ENCODE assay signal across 27 mouse cellular contexts in genomic region chr12:41880833-41881232, GRCm38 (mm10).
"Had no signal": no experiment of that assay in that cellular context is flagged by ENCODE, and none has a peak within 500 bp of the region (broad histone marks: within the 10 kb centered on the region; RNA-seq: fewer than 3 reads in every experiment).

No protein-coding gene starts in this region.

- H3K36me3 ChIP-seq: embryonic facial prominence, embryonic 10.5 days; embryonic facial prominence, embryonic 12.5 days; embryonic facial prominence, embryonic 13.5 days; embryonic facial prominence, embryonic 15.5 days; forebrain, embryonic 10.5 days; forebrain, embryonic 12.5 days; forebrain, embryonic 15.5 days had no signal

- H3K27ac ChIP-seq: embryonic facial prominence, embryonic 10.5 days; embryonic facial prominence, embryonic 12.5 days; embryonic facial prominence, embryonic 13.5 days; embryonic facial prominence, embryonic 15.5 days; forebrain, embryonic 10.5 days; forebrain, embryonic 12.5 days; forebrain, embryonic 13.5 days; forebrain, embryonic 15.5 days; gastrocnemius, adult 2 months; heart, adult 2 months had no signal

- H3K9ac ChIP-seq: embryonic facial prominence, embryonic 12.5 days; embryonic facial prominence, embryonic 13.5 days; embryonic facial prominence, embryonic 15.5 days; forebrain, embryonic 12.5 days; forebrain, embryonic 13.5 days; forebrain, embryonic 15.5 days; forebrain, postnatal 0 days had no signal

- H3K27me3 ChIP-seq: embryonic facial prominence, embryonic 12.5 days; embryonic facial prominence, embryonic 13.5 days; embryonic facial prominence, embryonic 15.5 days; forebrain, embryonic 12.5 days; forebrain, embryonic 13.5 days; forebrain, embryonic 15.5 days had no signal

- H3K4me2 ChIP-seq: embryonic facial prominence, embryonic 12.5 days; embryonic facial prominence, embryonic 13.5 days; embryonic facial prominence, embryonic 15.5 days; forebrain, embryonic 12.5 days; forebrain, embryonic 13.5 days; forebrain, embryonic 15.5 days had no signal

- ATAC-seq: forebrain, embryonic 13.5 days; forebrain, embryonic 14.5 days; forebrain, embryonic 15.5 days; forebrain, embryonic 16.5 days; forebrain, postnatal 0 days had no signal

- H3K4me1 ChIP-seq: embryonic facial prominence, embryonic 10.5 days; embryonic facial prominence, embryonic 12.5 days; embryonic facial prominence, embryonic 13.5 days; embryonic facial prominence, embryonic 15.5 days; forebrain, embryonic 10.5 days; forebrain, embryonic 12.5 days; forebrain, embryonic 13.5 days; forebrain, embryonic 15.5 days had no signal

- DNase-seq: cerebellum, adult 8-10 months; cerebellum, adult 9-11 months; cerebellum, postnatal 10 days; cerebellum, postnatal 14 days; cerebellum, postnatal 25 days; cerebellum, postnatal 36 days; embryo, embryonic 11 days; forebrain, postnatal 0 days; gastrocnemius, adult 2 months; gastrocnemius, postnatal 10 days; gastrocnemius, postnatal 14 days; gastrocnemius, postnatal 25 days; gastrocnemius, postnatal 36 days; heart, adult 11 months; heart, adult 18-20 months; heart, adult 2 months had no signal

- H3K9me3 ChIP-seq: embryonic facial prominence, embryonic 10.5 days; embryonic facial prominence, embryonic 12.5 days; embryonic facial prominence, embryonic 13.5 days; embryonic facial prominence, embryonic 15.5 days; forebrain, embryonic 10.5 days; forebrain, embryonic 12.5 days; forebrain, embryonic 13.5 days; forebrain, embryonic 15.5 days had no signal

- H3K4me3 ChIP-seq: embryonic facial prominence, embryonic 10.5 days; embryonic facial prominence, embryonic 12.5 days; embryonic facial prominence, embryonic 13.5 days; embryonic facial prominence, embryonic 15.5 days; erythroblast, embryonic 14.5 days; forebrain, embryonic 10.5 days; forebrain, embryonic 12.5 days; forebrain, embryonic 13.5 days; forebrain, embryonic 15.5 days; gastrocnemius, adult 2 months; heart, adult 2 months had no signal
